Mouse (Mus musculus) E14TG2a.4 (cell line): ENCODE data around the gene Tgm3.

ENCODE experiments used
- CTCF ChIP-seq: conservative IDR thresholded peaks from 2 replicates; pipeline ENCODE4 v1.5.1; 2014; ENCODE audit warnings: low read length
- NANOG ChIP-seq: IDR thresholded peaks from 2 replicates; pipeline ENCODE4 v1.6.1; 2014; ENCODE audit warnings: borderline replicate concordance, low read length, mixed read lengths
- POU5F1 ChIP-seq: IDR thresholded peaks from 2 replicates; pipeline ENCODE4 v1.6.1; 2014; ENCODE audit warnings: low read length, borderline replicate concordance

DNA sequence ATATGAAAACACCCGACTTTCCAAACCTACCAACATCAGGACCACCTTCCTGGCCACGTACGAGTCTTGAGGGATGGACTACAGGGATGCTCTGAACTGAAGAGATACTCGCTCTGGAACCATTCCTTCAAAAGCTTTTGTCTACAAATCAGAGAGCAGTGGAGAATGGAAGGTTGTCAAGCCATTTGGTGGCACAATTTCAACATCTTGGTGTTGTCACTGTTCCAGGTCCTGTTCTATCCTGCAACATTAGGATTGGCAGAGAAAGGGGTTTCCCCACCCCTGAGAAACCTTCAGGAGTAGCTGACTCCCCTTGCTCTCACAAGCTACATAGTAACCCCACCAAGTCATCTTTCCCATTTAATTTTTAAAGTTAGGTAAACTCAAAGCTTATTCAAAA is 12.9 kb upstream of the Tgm3 start:
- TF ChIP-seq CTCF = no peak
- no peak for TF ChIP-seq NANOG
- TF ChIP-seq POU5F1 = no peak
